In the genomic region with DNA sequence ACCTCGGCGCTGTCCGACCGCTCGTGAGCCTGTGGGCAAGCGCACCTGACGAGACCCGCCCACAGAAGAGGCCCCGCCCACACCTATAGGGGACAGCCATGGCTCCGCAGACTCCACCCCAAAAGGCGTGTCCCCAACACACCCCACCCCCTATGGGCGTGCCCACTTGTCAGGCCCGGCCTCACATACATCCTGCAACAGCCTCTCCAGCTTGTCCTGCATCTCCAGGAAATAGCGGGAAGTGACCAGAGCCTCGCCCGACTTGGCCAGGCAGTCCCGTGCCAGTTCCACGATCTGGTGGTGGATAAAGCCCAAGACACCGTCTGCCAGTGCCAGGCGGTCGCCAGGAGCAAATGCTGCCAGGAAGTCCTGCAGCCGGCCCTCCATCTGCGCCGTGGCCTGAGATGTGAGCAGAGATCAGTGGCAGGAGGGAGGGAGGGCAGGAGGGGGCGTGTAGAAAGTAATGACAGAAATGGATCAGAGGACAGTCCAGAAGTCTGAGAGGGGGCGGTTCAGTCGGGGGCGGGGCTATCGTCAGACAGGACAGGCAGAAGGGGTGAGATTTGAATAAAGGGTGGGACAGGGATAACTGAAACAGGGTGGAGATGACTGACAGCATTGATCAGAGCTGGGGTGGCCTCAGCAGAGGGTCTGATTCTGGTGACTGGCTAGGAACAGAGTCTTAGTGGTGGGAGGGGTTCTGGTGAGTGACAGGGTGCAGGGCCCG, we compare ENCODE assay signal across 9 mouse cellular contexts. TPM values are rescaled to one million over a fixed set of nuclear protein-coding genes. Genes with fewer than 3 reads are reported as not detected.
DNase-seq lines count a peak whose midpoint lies in the region; ATAC-seq lines count a peak whose summit lies in the region.
"Had no signal": no experiment of that assay in that cellular context is flagged by ENCODE, and none has a peak within 500 bp of the region (broad histone marks: within the 10 kb centered on the region; RNA-seq: fewer than 3 reads in every experiment).

No protein-coding gene starts in this region.

- no peak overlapping the region for H3K27ac ChIP-seq in heart, embryonic 15.5 days
- no peak overlapping the region for H3K27ac ChIP-seq in midbrain, embryonic 12.5 days (replicated peaks)

- WGBS in heart, embryonic 15.5 days, result 24% methylated on average over 30 of the region's 30 CpGs
- 21% methylated on average over 30 of the region's 30 CpGs for WGBS in midbrain, embryonic 12.5 days

- H3K4me2 ChIP-seq in heart, embryonic 15.5 days, result peak overlapping the region; percentile 3; the same call in 1 of the 2 replicates
- 0 out of 2 replicates have a peak overlapping the region, but pooled peaks have one; percentile 3 for H3K4me2 ChIP-seq in midbrain, embryonic 12.5 days (replicated peaks)

- intact Hi-C loops in heart, postnatal 36 days (cut with DNase I), result no loop called here

- no peak overlapping the region for H3K9ac ChIP-seq in heart, embryonic 15.5 days
- no peak overlapping the region for H3K9ac ChIP-seq in midbrain, embryonic 12.5 days (replicated peaks)

- H3K36me3 ChIP-seq in heart, embryonic 15.5 days, result peaks cover 28% of the 10 kb centered on the region
- peaks cover 58% of the 10 kb centered on the region for H3K36me3 ChIP-seq in midbrain, embryonic 12.5 days

- no peaks in the 10 kb centered on the region for H3K27me3 ChIP-seq in heart, embryonic 15.5 days
- H3K27me3 ChIP-seq in midbrain, embryonic 12.5 days, result peaks cover 26% of the 10 kb centered on the region

- H3K4me1 ChIP-seq in heart, embryonic 15.5 days (replicated peaks), result peaks cover 35% of the 10 kb centered on the region
- H3K4me1 ChIP-seq in midbrain, embryonic 12.5 days, result peaks cover 35% of the 10 kb centered on the region

- no peak for DNase-seq in heart, postnatal 36 days
- peak; percentile 83 for DNase-seq in embryo, embryonic 10.5 days (ENCODE audit: low spot score)
- DNase-seq in kidney, postnatal 10 days, result peak; percentile 73
- no peak for DNase-seq in layer of hippocampus, postnatal 25 days (ENCODE audit: extremely low spot score in 1 of 2, low spot score in 1 of 2)
- DNase-seq in spleen, adult 12 weeks (ENCODE audit: low spot score), result no peak
- DNase-seq in adrenal gland, adult 18-20 months (ENCODE audit: low spot score in 2 of 2), result no peak

- H3K4me3 ChIP-seq in heart, embryonic 15.5 days, result 0 out of 2 replicates have a peak overlapping the region, but pooled peaks have one; percentile 5
- H3K4me3 ChIP-seq in midbrain, embryonic 12.5 days, result no peak overlapping the region

- ATAC-seq in heart, embryonic 15.5 days (replicated peaks; ENCODE audit: insufficient number of reproducible peaks, insufficient read depth, low FRiP score, low read depth), result no peak
- ATAC-seq in midbrain, embryonic 12.5 days (ENCODE audit: low FRiP score, low read depth), result no peak

- H3K9me3 ChIP-seq in heart, embryonic 15.5 days (replicated peaks), result no peaks in the 10 kb centered on the region
- H3K9me3 ChIP-seq in midbrain, embryonic 12.5 days, result no peaks in the 10 kb centered on the region

RNA-seq across cellular contexts. Expression of gene Pik3r2, which starts 11.6 kb away (rescaled TPM):
- 28.0 and 45.8 TPM in 2 replicates for polyA plus RNA-seq in heart, embryonic 15.5 days (2015; fragmentation: Nextera tagmentation; extraction: Ambion mirVana)
- total RNA-seq in heart, postnatal 36 days (2021), result 10 to 100 TPM; 23.6 to 24.5 TPM
- polyA plus RNA-seq in midbrain, embryonic 12.5 days (2016; fragmentation: Nextera tagmentation; extraction: Ambion mirVana), result 73.4 and 74.6 TPM in 2 replicates
- total RNA-seq in layer of hippocampus, postnatal 25 days (2021), result 100 to 1,000 TPM; 154 to 159 TPM
- 10 to 100 TPM; 30.5 to 36.5 TPM for total RNA-seq in adrenal gland, adult 18-20 months (2021)

RNA-seq across cellular contexts. Expression of gene Mast3, which starts 16.8 kb away (rescaled TPM):
- polyA plus RNA-seq in heart, embryonic 15.5 days (2015; fragmentation: Nextera tagmentation; extraction: Ambion mirVana), result 5.0 and 11.1 TPM in 2 replicates
- 1 to 10 TPM; 6.4 to 8.9 TPM for total RNA-seq in heart, postnatal 36 days (2021)
- polyA plus RNA-seq in midbrain, embryonic 12.5 days (2016; fragmentation: Nextera tagmentation; extraction: Ambion mirVana), result 17.1 and 18.0 TPM in 2 replicates
- 100 to 1,000 TPM; 411 to 437 TPM for total RNA-seq in layer of hippocampus, postnatal 25 days (2021)
- total RNA-seq in adrenal gland, adult 18-20 months (2021), result 10 to 100 TPM; 15.6 to 16.7 TPM

RNA-seq across cellular contexts. Expression of gene Il12rb1, which starts 20.1 kb away (rescaled TPM):
- 0.15 and 0.53 TPM in 2 replicates for polyA plus RNA-seq in heart, embryonic 15.5 days (2015; fragmentation: Nextera tagmentation; extraction: Ambion mirVana)
- not detected for total RNA-seq in heart, postnatal 36 days (2021)
- 0.08 TPM in 1 of 2 replicates, not detected in the other for polyA plus RNA-seq in midbrain, embryonic 12.5 days (2016; fragmentation: Nextera tagmentation; extraction: Ambion mirVana)
- total RNA-seq in layer of hippocampus, postnatal 25 days (2021), result 1 to 10 TPM in 1 of 2 experiments, under 1 TPM in 1; 0.94 to 1.4 TPM
- total RNA-seq in adrenal gland, adult 18-20 months (2021), result under 1 TPM; 0.66 to 0.77 TPM
- total RNA-seq: gastrocnemius, postnatal 4 days had no signal

RNA-seq across cellular contexts. Expression of gene Mpv17l2, which starts 27.4 kb away (rescaled TPM):
- 43.0 and 45.2 TPM in 2 replicates for polyA plus RNA-seq in heart, embryonic 15.5 days (2015; fragmentation: Nextera tagmentation; extraction: Ambion mirVana)
- total RNA-seq in heart, postnatal 36 days (2021), result 10 to 100 TPM; 28.0 to 30.8 TPM
- 35.4 and 37.3 TPM in 2 replicates for polyA plus RNA-seq in midbrain, embryonic 12.5 days (2016; fragmentation: Nextera tagmentation; extraction: Ambion mirVana)
- total RNA-seq in layer of hippocampus, postnatal 25 days (2021), result 10 to 100 TPM; 41.7 to 42.2 TPM
- 100 to 1,000 TPM in 1 of 2 experiments, 10 to 100 TPM in 1; 94.9 to 120 TPM for total RNA-seq in adrenal gland, adult 18-20 months (2021)

RNA-seq across cellular contexts. Expression of gene Rab3a, which starts 33.6 kb away (rescaled TPM):
- polyA plus RNA-seq in heart, embryonic 15.5 days (2015; fragmentation: Nextera tagmentation; extraction: Ambion mirVana), result 21.0 and 25.5 TPM in 2 replicates
- total RNA-seq in heart, postnatal 36 days (2021), result 10 to 100 TPM; 45.0 to 49.3 TPM
- 98.9 and 102 TPM in 2 replicates for polyA plus RNA-seq in midbrain, embryonic 12.5 days (2016; fragmentation: Nextera tagmentation; extraction: Ambion mirVana)
- total RNA-seq in layer of hippocampus, postnatal 25 days (2021), result 100 to 1,000 TPM; 789 to 843 TPM
- total RNA-seq in adrenal gland, adult 18-20 months (2021), result 10 to 100 TPM; 52.4 to 60.4 TPM

Comparison
In these comparisons a context has a peak if more than half of its experiments do, and no peak if none do; other contexts are left out.
1. DNase-seq: peak in embryo, embryonic 10.5 days (single experiment) and kidney, postnatal 10 days (single experiment); none in heart, postnatal 36 days (0 of 2), layer of hippocampus, postnatal 25 days (0 of 2), spleen, adult 12 weeks (single experiment) and adrenal gland, adult 18-20 months (0 of 2).
2. RNA of gene Pik3r2, which starts 11.6 kb away (total RNA-seq): 154 to 159 TPM in layer of hippocampus, postnatal 25 days; 30.5 to 36.5 TPM in adrenal gland, adult 18-20 months and 23.6 to 24.5 TPM in heart, postnatal 36 days; every median in the first group is over 4 times any median in the second.
3. RNA of gene Mast3, which starts 16.8 kb away (total RNA-seq): 411 to 437 TPM in layer of hippocampus, postnatal 25 days; 15.6 to 16.7 TPM in adrenal gland, adult 18-20 months and 6.4 to 8.9 TPM in heart, postnatal 36 days; every median in the first group is over 10 times any median in the second.